Comparison of ENCODE assay signal across 9 mouse cellular contexts in genomic region chrX:106920828-106921619, GRCm38 (mm10). TPM values are rescaled to one million over a fixed set of nuclear protein-coding genes. Genes with fewer than 3 reads are reported as not detected.
DNase-seq lines count a peak whose midpoint lies in the region; ATAC-seq and TF ChIP-seq lines count a peak whose summit lies in the region.
"Had no signal": no experiment of that assay in that cellular context is flagged by ENCODE, and none has a peak within 500 bp of the region (broad histone marks: within the 10 kb centered on the region; RNA-seq: fewer than 3 reads in every experiment).

No protein-coding gene starts in this region.

- WGBS in heart, embryonic 12.5 days: 7% methylated on average over 9 of the region's 9 CpGs
- WGBS in forebrain, embryonic 16.5 days: 11% methylated on average over 9 of the region's 9 CpGs

- intact Hi-C loops in left cerebral cortex, postnatal 14 days (cut with DNase I): no loop called here
- intact Hi-C loops in left cerebral cortex, postnatal 25 days (cut with DNase I): no loop called here

- no peaks in the 10 kb centered on the region for H3K4me1 ChIP-seq in heart, embryonic 12.5 days (replicated peaks)
- peaks cover 1% of the 10 kb centered on the region for H3K4me1 ChIP-seq in ES-Bruce4 (ENCODE audit: control insufficient read depth, insufficient read depth, low read length)
- H3K4me1 ChIP-seq in forebrain, embryonic 16.5 days (replicated peaks; ENCODE audit: control insufficient read depth, insufficient read depth, low read length): no peaks in the 10 kb centered on the region

- H3K4me2 ChIP-seq in heart, embryonic 12.5 days: peak overlapping the region; percentile 52
- H3K4me2 ChIP-seq in forebrain, embryonic 16.5 days (ENCODE audit: low read length): peak overlapping the region; percentile 51

- no peak for TF ChIP-seq CTCF in ES-Bruce4 (IDR thresholded peaks at IDR 0.05; ENCODE audit: low read depth, low read length)

- no peak for DNase-seq in heart, postnatal 4 days
- no peak for DNase-seq in left cerebral cortex, postnatal 14 days (ENCODE audit: low spot score in 2 of 2)
- DNase-seq in left cerebral cortex, postnatal 25 days (ENCODE audit: low spot score in 2 of 2): no peak

- peak overlapping the region; percentile 34; the same call in 1 of the 2 replicates for H3K9ac ChIP-seq in heart, embryonic 12.5 days
- peak overlapping the region; percentile 29; the same call in 1 of the 2 replicates for H3K9ac ChIP-seq in ES-Bruce4 (ENCODE audit: low read depth, poor library complexity, severe bottlenecking)
- peak overlapping the region; percentile 27; the same call in 1 of the 2 replicates for H3K9ac ChIP-seq in forebrain, embryonic 16.5 days (replicated peaks; ENCODE audit: low read depth, low read length)

- H3K9me3 ChIP-seq in heart, embryonic 12.5 days (replicated peaks): no peaks in the 10 kb centered on the region
- H3K9me3 ChIP-seq in ES-Bruce4 (replicated peaks; ENCODE audit: control insufficient read depth, insufficient read depth, low read length, poor library complexity, severe bottlenecking): no peaks in the 10 kb centered on the region
- no peaks in the 10 kb centered on the region for H3K9me3 ChIP-seq in forebrain, embryonic 16.5 days (ENCODE audit: control insufficient read depth, low read length)

- no peak for TF ChIP-seq POLR2A in ES-Bruce4 (IDR thresholded peaks at IDR 0.05; ENCODE audit: insufficient read depth, low read length)

- no peaks in the 10 kb centered on the region for H3K27me3 ChIP-seq in heart, embryonic 12.5 days (replicated peaks)
- no peaks in the 10 kb centered on the region for H3K27me3 ChIP-seq in ES-Bruce4 (ENCODE audit: control insufficient read depth, insufficient read depth, low read length, poor library complexity, severe bottlenecking)
- H3K27me3 ChIP-seq in forebrain, embryonic 16.5 days (replicated peaks; ENCODE audit: control insufficient read depth, insufficient read depth, low read length): no peaks in the 10 kb centered on the region

- no peaks in the 10 kb centered on the region for H3K36me3 ChIP-seq in heart, embryonic 12.5 days
- no peaks in the 10 kb centered on the region for H3K36me3 ChIP-seq in ES-Bruce4 (ENCODE audit: control insufficient read depth, insufficient read depth, low read length, poor library complexity, severe bottlenecking)
- H3K36me3 ChIP-seq in forebrain, embryonic 16.5 days (ENCODE audit: control insufficient read depth, insufficient read depth): no peaks in the 10 kb centered on the region

- TF ChIP-seq EP300 in ES-Bruce4 (IDR thresholded peaks at IDR 0.05; ENCODE audit: insufficient read depth, low read depth, low read length): no peak

- H3K4me3 ChIP-seq in heart, embryonic 12.5 days: peak overlapping the region; percentile 51
- H3K4me3 ChIP-seq in ES-Bruce4 (ENCODE audit: low read depth, low read length): peak overlapping the region; percentile 44
- H3K4me3 ChIP-seq in forebrain, embryonic 16.5 days (replicated peaks; ENCODE audit: low read length): peak overlapping the region; percentile 49

- no peak for ATAC-seq in heart, embryonic 12.5 days (ENCODE audit: insufficient number of reproducible peaks, low FRiP score)
- peak; percentile 50 for ATAC-seq in forebrain, embryonic 16.5 days
- ATAC-seq in megakaryocyte-erythroid progenitor cell, adult 5-6 weeks (replicated peaks; ENCODE audit: low FRiP score, low TSS enrichment, poor library complexity, severe bottlenecking): 0 out of 2 replicates have a peak, but pooled peaks have one; percentile 22
- ATAC-seq in frontal cortex, adult (ENCODE audit: low TSS enrichment): no peak

- no peak overlapping the region for H3K27ac ChIP-seq in heart, embryonic 12.5 days (ENCODE audit: poor library complexity, severe bottlenecking)
- peak overlapping the region; percentile 51 for H3K27ac ChIP-seq in ES-Bruce4 (ENCODE audit: insufficient read depth, low read length)
- no peak overlapping the region for H3K27ac ChIP-seq in forebrain, embryonic 16.5 days (ENCODE audit: low read length)

RNA-seq across cellular contexts. Expression of gene Lpar4, which starts 0.6 kb away (rescaled TPM):
- 7.1 and 7.5 TPM in 2 replicates for polyA plus RNA-seq in heart, embryonic 12.5 days (2016; fragmentation: Nextera tagmentation; extraction: Ambion mirVana)
- total RNA-seq in heart, postnatal 4 days (2021): 10 to 100 TPM; 10.8 to 12.6 TPM
- 3.5 and 4.0 TPM in 2 replicates for polyA plus RNA-seq in ES-Bruce4 (2011; ENCODE audit: insufficient read depth, insufficient read length, low read depth, missing spikeins)
- polyA plus RNA-seq in forebrain, embryonic 16.5 days (2015; fragmentation: Nextera tagmentation; extraction: Ambion mirVana): 4.5 and 6.3 TPM in 2 replicates
- 0.57 TPM in 1 of 2 replicates, not detected in the other for total RNA-seq in megakaryocyte-erythroid progenitor cell, adult 5-6 weeks (2014; fragmentation: Nextera tagmentation)
- total RNA-seq in megakaryocyte-erythroid progenitor cell, adult 5-6 weeks (2017): 0.23 TPM in 1 of 2 replicates, not detected in the other
- 1 to 10 TPM; 1.3 to 1.4 TPM for total RNA-seq in left cerebral cortex, postnatal 14 days (2021)
- 1 to 10 TPM in 1 of 2 experiments, under 1 TPM in 1; 0.89 to 1.1 TPM for total RNA-seq in left cerebral cortex, postnatal 25 days (2021)
- total RNA-seq: MEL had no signal

Comparison
In these comparisons a context has a peak if more than half of its experiments do, and no peak if none do; other contexts are left out.
1. ATAC-seq: peak in forebrain, embryonic 16.5 days (single experiment) and megakaryocyte-erythroid progenitor cell, adult 5-6 weeks (single experiment); none in heart, embryonic 12.5 days (single experiment) and frontal cortex, adult (single experiment).
2. RNA of gene Lpar4, which starts 0.6 kb away (total RNA-seq): 10.8 to 12.6 TPM in heart, postnatal 4 days; 1.3 to 1.4 TPM in left cerebral cortex, postnatal 14 days, 0.89 to 1.1 TPM in left cerebral cortex, postnatal 25 days and 0.23 to 0.57 TPM in megakaryocyte-erythroid progenitor cell, adult 5-6 weeks; every median in the first group is over 4 times any median in the second.
3. Peak in every context shown above with its lines, with median percentiles within 50 percentile points of each other: H3K4me3 ChIP-seq and H3K9ac ChIP-seq.